Mouse (Mus musculus) thymus, postnatal 4 days (tissue): ENCODE measurements at regions not wholly inside any gene's neighbourhood (a gene's known extent, or its start where the extent isn't known, plus 50 kb on each side); places are given as distances from the start of the nearest gene placed in this dataset.

Experiments used
- DNase-seq: peaks from one replicate; pipeline ENCODE4 v3.0.0; 2021

- no peak for DNase-seq
These were observed 398.4 kb downstream of the Tshz3 start for GRCm38 (mm10) chr7:37096291-37096690.

GRCm38 (mm10) chr7:37098950-37099349 lies 401.0 kb downstream of the Tshz3 start:
- no peak for DNase-seq

GRCm38 (mm10) chr7:37104671-37105070 lies 406.8 kb downstream of the Tshz3 start:
- DNase-seq: no peak

- DNase-seq: no peak
These were observed 413.2 kb downstream of the Tshz3 start for GRCm38 (mm10) chr7:37111071-37111470.

GRCm38 (mm10) chr7:37120776-37121175 lies 422.9 kb downstream of the Tshz3 start:
- no peak for DNase-seq

- no peak for DNase-seq
These were observed 442.3 kb downstream of the Tshz3 start for GRCm38 (mm10) chr7:37140191-37140590.

- DNase-seq: no peak
These were observed 444.9 kb downstream of the Tshz3 start for GRCm38 (mm10) chr7:37142780-37143179.

GRCm38 (mm10) chr7:37144303-37144702 lies 446.4 kb downstream of the Tshz3 start:
- DNase-seq: no peak

GRCm38 (mm10) chr7:37149711-37150110 lies 451.8 kb downstream of the Tshz3 start:
- no peak for DNase-seq

GRCm38 (mm10) chr7:37159801-37160200 lies 461.9 kb downstream of the Tshz3 start:
- DNase-seq: no peak

GRCm38 (mm10) chr7:37168883-37169282 lies 471.0 kb downstream of the Tshz3 start:
- DNase-seq: no peak

- no peak for DNase-seq
These were observed 477.8 kb downstream of the Tshz3 start for GRCm38 (mm10) chr7:37175746-37176145.

GRCm38 (mm10) chr7:37178256-37178655 lies 480.3 kb downstream of the Tshz3 start:
- no peak for DNase-seq

- DNase-seq: no peak
These were observed 482.0 kb downstream of the Tshz3 start for GRCm38 (mm10) chr7:37179907-37180306.

- DNase-seq: no peak
These were observed 482.5 kb downstream of the Tshz3 start for GRCm38 (mm10) chr7:37180416-37180815.

GRCm38 (mm10) chr7:37181109-37181508 lies 483.2 kb downstream of the Tshz3 start:
- DNase-seq: no peak

GRCm38 (mm10) chr7:37192536-37192935 lies 494.6 kb downstream of the Tshz3 start:
- no peak for DNase-seq

GRCm38 (mm10) chr7:37204800-37205199 lies 506.9 kb downstream of the Tshz3 start:
- DNase-seq: no peak

- no peak for DNase-seq
These were observed 510.4 kb downstream of the Tshz3 start for GRCm38 (mm10) chr7:37208305-37208704.

- no peak for DNase-seq
These were observed 515.8 kb downstream of the Tshz3 start for GRCm38 (mm10) chr7:37213751-37214181.

GRCm38 (mm10) chr7:37215498-37215897 lies 517.6 kb downstream of the Tshz3 start:
- no peak for DNase-seq

- DNase-seq: no peak
These were observed 522.6 kb downstream of the Tshz3 start for GRCm38 (mm10) chr7:37220476-37220875.

GRCm38 (mm10) chr7:37226423-37226822 lies 528.5 kb downstream of the Tshz3 start:
- no peak for DNase-seq

GRCm38 (mm10) chr7:37230641-37231347 lies 532.9 kb downstream of the Tshz3 start:
- no peak for DNase-seq

GRCm38 (mm10) chr7:37240832-37241231 lies 532.6 kb downstream of the Zfp536 start:
- no peak for DNase-seq
